Mouse (Mus musculus): ENCODE measurements around the gene Prss44. TPM values are rescaled to one million over a fixed set of nuclear protein-coding genes. Genes with fewer than 3 reads are reported as not detected.

Prss44 gene
- polyA plus RNA-seq, 1 experiment: 0.54 TPM

- Histone ChIP-seq H3K36me3 (ENCODE audit: control insufficient read depth, insufficient read depth, low read length, poor library complexity, severe bottlenecking) (no peaks in the 10 kb centered on the region), H3K27me3 (ENCODE audit: control insufficient read depth, insufficient read depth, low read length, poor library complexity, severe bottlenecking) (no peaks in the 10 kb centered on the region), H3K9me3 (replicated peaks; ENCODE audit: control insufficient read depth, insufficient read depth, low read length, poor library complexity, severe bottlenecking) (no peaks in the 10 kb centered on the region), H3K4me3 (ENCODE audit: low read depth, low read length) (no peak overlapping the region), H3K4me1 (ENCODE audit: control insufficient read depth, insufficient read depth, low read length) (no peaks in the 10 kb centered on the region), H3K9ac (ENCODE audit: low read depth, poor library complexity, severe bottlenecking) (no peak overlapping the region), H3K27ac (ENCODE audit: insufficient read depth, low read length) (no peak overlapping the region)
- TF ChIP-seq CTCF (IDR thresholded peaks at IDR 0.05; ENCODE audit: low read depth, low read length) (no peak), EP300 (IDR thresholded peaks at IDR 0.05; ENCODE audit: insufficient read depth, low read depth, low read length) (no peak), POLR2A (IDR thresholded peaks at IDR 0.05; ENCODE audit: insufficient read depth, low read length) (no peak)
Measured at GRCm38 (mm10) chr9:110821436-110821835, 7.6 kb downstream of the Prss44 start.

GRCm38 (mm10) chr9:110825426-110825825, 11.6 kb downstream of the Prss44 start:
- TF ChIP-seq EP300 (IDR thresholded peaks at IDR 0.05; ENCODE audit: insufficient read depth, low read depth, low read length) (no peak), CTCF (IDR thresholded peaks at IDR 0.05; ENCODE audit: low read depth, low read length) (no peak), POLR2A (IDR thresholded peaks at IDR 0.05; ENCODE audit: insufficient read depth, low read length) (no peak)
- Histone ChIP-seq H3K27ac (ENCODE audit: insufficient read depth, low read length) (no peak overlapping the region), H3K9me3 (replicated peaks; ENCODE audit: control insufficient read depth, insufficient read depth, low read length, poor library complexity, severe bottlenecking) (no peaks in the 10 kb centered on the region), H3K4me3 (ENCODE audit: low read depth, low read length) (no peak overlapping the region), H3K4me1 (ENCODE audit: control insufficient read depth, insufficient read depth, low read length) (no peaks in the 10 kb centered on the region), H3K36me3 (ENCODE audit: control insufficient read depth, insufficient read depth, low read length, poor library complexity, severe bottlenecking) (no peaks in the 10 kb centered on the region), H3K9ac (ENCODE audit: low read depth, poor library complexity, severe bottlenecking) (no peak overlapping the region), H3K27me3 (ENCODE audit: control insufficient read depth, insufficient read depth, low read length, poor library complexity, severe bottlenecking) (no peaks in the 10 kb centered on the region)

GRCm38 (mm10) chr9:110825832-110826231, 12.0 kb downstream of the Prss44 start:
- H3K9ac ChIP-seq (ENCODE audit: low read depth, poor library complexity, severe bottlenecking): no peak overlapping the region
- no peak overlapping the region for H3K4me3 ChIP-seq (ENCODE audit: low read depth, low read length)
- no peaks in the 10 kb centered on the region for H3K27me3 ChIP-seq (ENCODE audit: control insufficient read depth, insufficient read depth, low read length, poor library complexity, severe bottlenecking)
- H3K9me3 ChIP-seq (replicated peaks; ENCODE audit: control insufficient read depth, insufficient read depth, low read length, poor library complexity, severe bottlenecking): no peaks in the 10 kb centered on the region
- no peaks in the 10 kb centered on the region for H3K36me3 ChIP-seq (ENCODE audit: control insufficient read depth, insufficient read depth, low read length, poor library complexity, severe bottlenecking)
- H3K4me1 ChIP-seq (ENCODE audit: control insufficient read depth, insufficient read depth, low read length): no peaks in the 10 kb centered on the region
- no peak for TF ChIP-seq CTCF (IDR thresholded peaks at IDR 0.05; ENCODE audit: low read depth, low read length)
- no peak for TF ChIP-seq EP300 (IDR thresholded peaks at IDR 0.05; ENCODE audit: insufficient read depth, low read depth, low read length)
- no peak for TF ChIP-seq POLR2A (IDR thresholded peaks at IDR 0.05; ENCODE audit: insufficient read depth, low read length)
- H3K27ac ChIP-seq (ENCODE audit: insufficient read depth, low read length): no peak overlapping the region

GRCm38 (mm10) chr9:110826390-110826789, 12.6 kb downstream of the Prss44 start, which contains the start of gene Prss43:
Prss43 (plus strand) TSS chr9:110826690.
- Histone ChIP-seq H3K36me3 (ENCODE audit: control insufficient read depth, insufficient read depth, low read length, poor library complexity, severe bottlenecking) (no peaks in the 10 kb centered on the region), H3K27me3 (ENCODE audit: control insufficient read depth, insufficient read depth, low read length, poor library complexity, severe bottlenecking) (no peaks in the 10 kb centered on the region), H3K27ac (ENCODE audit: insufficient read depth, low read length) (no peak within 1 kb of the TSS), H3K9ac (ENCODE audit: low read depth, poor library complexity, severe bottlenecking) (no peak within 1 kb of the TSS), H3K4me3 (ENCODE audit: low read depth, low read length) (no peak within 1 kb of the TSS), H3K4me1 (ENCODE audit: control insufficient read depth, insufficient read depth, low read length) (no peaks in the 10 kb centered on the region), H3K9me3 (replicated peaks; ENCODE audit: control insufficient read depth, insufficient read depth, low read length, poor library complexity, severe bottlenecking) (no peaks in the 10 kb centered on the region)
- TF ChIP-seq EP300 (IDR thresholded peaks at IDR 0.05; ENCODE audit: insufficient read depth, low read depth, low read length) (no peak), CTCF (IDR thresholded peaks at IDR 0.05; ENCODE audit: low read depth, low read length) (no peak), POLR2A (IDR thresholded peaks at IDR 0.05; ENCODE audit: insufficient read depth, low read length) (no peak)

GRCm38 (mm10) chr9:110833021-110833420, 19.2 kb downstream of the Prss44 start:
- Histone ChIP-seq H3K27ac (ENCODE audit: insufficient read depth, low read length) (no peak overlapping the region), H3K36me3 (ENCODE audit: control insufficient read depth, insufficient read depth, low read length, poor library complexity, severe bottlenecking) (no peaks in the 10 kb centered on the region), H3K9me3 (replicated peaks; ENCODE audit: control insufficient read depth, insufficient read depth, low read length, poor library complexity, severe bottlenecking) (no peaks in the 10 kb centered on the region), H3K9ac (ENCODE audit: low read depth, poor library complexity, severe bottlenecking) (no peak overlapping the region), H3K27me3 (ENCODE audit: control insufficient read depth, insufficient read depth, low read length, poor library complexity, severe bottlenecking) (no peaks in the 10 kb centered on the region), H3K4me3 (ENCODE audit: low read depth, low read length) (peak overlapping the region; percentile 58), H3K4me1 (ENCODE audit: control insufficient read depth, insufficient read depth, low read length) (peaks cover 2% of the 10 kb centered on the region)
- TF ChIP-seq CTCF (IDR thresholded peaks at IDR 0.05; ENCODE audit: low read depth, low read length) (no peak), POLR2A (IDR thresholded peaks at IDR 0.05; ENCODE audit: insufficient read depth, low read length) (peak; percentile 36)

- peak within 1 kb of the TSS; percentile 52 for H3K4me3 ChIP-seq (ENCODE audit: low read depth, low read length)
- no peak within 1 kb of the TSS for H3K9ac ChIP-seq (ENCODE audit: low read depth, poor library complexity, severe bottlenecking)
- no peaks in the 10 kb centered on the region for H3K36me3 ChIP-seq (ENCODE audit: control insufficient read depth, insufficient read depth, low read length, poor library complexity, severe bottlenecking)
- no peak within 1 kb of the TSS for H3K27ac ChIP-seq (ENCODE audit: insufficient read depth, low read length)
- H3K9me3 ChIP-seq (replicated peaks; ENCODE audit: control insufficient read depth, insufficient read depth, low read length, poor library complexity, severe bottlenecking): no peaks in the 10 kb centered on the region
- TF ChIP-seq POLR2A (IDR thresholded peaks at IDR 0.05; ENCODE audit: insufficient read depth, low read length) (no peak), CTCF (IDR thresholded peaks at IDR 0.05; ENCODE audit: low read depth, low read length) (no peak), EP300 (IDR thresholded peaks at IDR 0.05; ENCODE audit: insufficient read depth, low read depth, low read length) (no peak)
- no peaks in the 10 kb centered on the region for H3K27me3 ChIP-seq (ENCODE audit: control insufficient read depth, insufficient read depth, low read length, poor library complexity, severe bottlenecking)
- peaks cover 2% of the 10 kb centered on the region for H3K4me1 ChIP-seq (ENCODE audit: control insufficient read depth, insufficient read depth, low read length)
Measured at GRCm38 (mm10) chr9:110834411-110834810, 20.6 kb downstream of the Prss44 start, which contains the start of gene Prss45. Prss45 (plus strand) TSS chr9:110834588.

Measured in ES-Bruce4 (cell line).